Mouse (Mus musculus): ENCODE measurements around the gene Dhx8. TPM values are rescaled to one million over a fixed set of nuclear protein-coding genes. Genes with fewer than 3 reads are reported as not detected.

The Dhx8 gene
- polyA plus RNA-seq, 1 experiment: 3.8 TPM

DNA sequence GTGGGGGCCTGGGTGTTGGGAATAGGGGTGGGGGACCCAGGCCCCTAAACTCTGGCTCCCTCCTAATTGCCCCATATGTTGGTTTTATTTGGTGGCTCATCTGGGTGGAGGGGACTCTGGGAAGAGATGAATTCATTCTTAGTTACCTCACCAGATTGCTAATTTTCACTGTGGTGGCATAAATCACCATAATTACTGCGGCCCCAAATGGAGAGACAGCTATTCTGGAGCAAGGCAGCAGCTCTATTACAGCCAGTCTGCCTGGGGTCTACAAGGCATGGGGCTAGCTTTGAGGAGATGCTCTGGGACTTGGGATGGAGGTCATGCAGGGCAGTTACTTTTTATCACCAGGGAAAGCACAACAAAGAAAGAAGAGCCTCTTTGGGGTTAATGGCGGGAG is 6.0 kb upstream of the Dhx8 start:
- no peaks in the 10 kb centered on the region for H3K36me3 ChIP-seq (replicated peaks; ENCODE audit: low read length)
- H3K4me1 ChIP-seq: peaks cover 3% of the 10 kb centered on the region; the same call in 1 of the 2 replicates
- no peak overlapping the region for H3K4me3 ChIP-seq (replicated peaks)
- TF ChIP-seq FLI1 (IDR thresholded peaks at IDR 0.05; ENCODE audit: low read length) (no peak), GATA1 (IDR thresholded peaks at IDR 0.05; ENCODE audit: borderline replicate concordance, low read length) (no peak)
- no peaks in the 10 kb centered on the region for H3K9me3 ChIP-seq
- H3K27me3 ChIP-seq (replicated peaks): peaks cover 1% of the 10 kb centered on the region

DNA sequence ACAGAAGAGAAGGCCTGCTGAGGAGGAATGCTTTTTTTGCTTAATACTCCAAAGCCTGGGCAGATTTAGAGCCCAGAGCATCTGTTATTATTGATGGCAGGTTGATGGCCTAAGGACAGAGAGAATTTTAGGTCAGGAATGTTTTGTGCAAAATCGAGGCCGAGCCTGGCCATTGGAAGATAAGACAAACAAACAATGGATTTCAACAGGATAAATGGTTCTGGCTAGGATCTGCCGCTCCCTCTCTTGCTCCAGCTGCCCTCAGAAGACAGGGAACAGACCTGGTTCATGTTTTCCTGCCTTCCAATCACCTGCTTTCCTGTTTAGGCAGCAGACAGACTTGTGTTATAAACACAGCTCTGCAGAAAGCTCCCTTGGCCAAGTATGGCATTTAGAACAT is 3.4 kb upstream of the Dhx8 start:
- Histone ChIP-seq H3K36me3 (replicated peaks; ENCODE audit: low read length) (no peaks in the 10 kb centered on the region), H3K27me3 (replicated peaks) (no peaks in the 10 kb centered on the region), H3K4me1 (peaks cover 18% of the 10 kb centered on the region), H3K4me3 (replicated peaks) (no peak overlapping the region), H3K9me3 (no peaks in the 10 kb centered on the region)
- TF ChIP-seq FLI1 (IDR thresholded peaks at IDR 0.05; ENCODE audit: low read length) (no peak), GATA1 (IDR thresholded peaks at IDR 0.05; ENCODE audit: borderline replicate concordance, low read length) (no peak)

DNA sequence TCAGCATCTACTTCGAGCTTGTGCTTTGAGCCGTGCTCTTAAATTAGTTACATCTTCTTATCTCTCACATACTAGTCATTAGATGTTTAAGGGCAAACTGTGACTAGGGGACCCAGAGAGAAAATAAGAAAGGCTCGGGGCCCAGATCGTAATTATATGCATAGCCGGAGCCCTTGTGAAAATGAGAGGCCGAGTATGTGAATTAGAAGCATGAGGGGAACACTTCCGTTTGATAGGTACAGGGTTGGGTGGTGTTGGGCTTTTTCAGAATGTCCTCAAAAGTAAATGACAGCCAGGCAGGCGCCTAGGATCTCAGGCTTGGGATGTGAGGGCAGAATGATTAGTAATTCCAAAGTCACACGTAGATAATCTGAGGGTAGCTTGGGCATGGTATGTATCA is 877 bp downstream of the Dhx8 start:
- no peak for TF ChIP-seq GATA1 (IDR thresholded peaks at IDR 0.05; ENCODE audit: borderline replicate concordance, low read length)
- no peaks in the 10 kb centered on the region for H3K9me3 ChIP-seq

GRCm38 (mm10) chr11:101756616-101757015 is 23.9 kb downstream of the Dhx8 start:
- Histone ChIP-seq H3K27me3 (replicated peaks) (no peaks in the 10 kb centered on the region), H3K36me3 (replicated peaks; ENCODE audit: low read length) (peaks cover 97% of the 10 kb centered on the region), H3K4me3 (replicated peaks) (no peak overlapping the region), H3K4me1 (no peaks in the 10 kb centered on the region), H3K9me3 (no peaks in the 10 kb centered on the region)
- TF ChIP-seq FLI1 (IDR thresholded peaks at IDR 0.05; ENCODE audit: low read length) (no peak), GATA1 (IDR thresholded peaks at IDR 0.05; ENCODE audit: borderline replicate concordance, low read length) (no peak)

More for the DNA sequence above, 877 bp downstream of the Dhx8 start:
- peaks cover 27% of the 10 kb centered on the region for H3K4me1 ChIP-seq
- peaks cover 40% of the 10 kb centered on the region for H3K36me3 ChIP-seq (replicated peaks; ENCODE audit: low read length)
- peak overlapping the region; percentile 97 for H3K4me3 ChIP-seq (replicated peaks)
- H3K27me3 ChIP-seq (replicated peaks): no peaks in the 10 kb centered on the region

DNA sequence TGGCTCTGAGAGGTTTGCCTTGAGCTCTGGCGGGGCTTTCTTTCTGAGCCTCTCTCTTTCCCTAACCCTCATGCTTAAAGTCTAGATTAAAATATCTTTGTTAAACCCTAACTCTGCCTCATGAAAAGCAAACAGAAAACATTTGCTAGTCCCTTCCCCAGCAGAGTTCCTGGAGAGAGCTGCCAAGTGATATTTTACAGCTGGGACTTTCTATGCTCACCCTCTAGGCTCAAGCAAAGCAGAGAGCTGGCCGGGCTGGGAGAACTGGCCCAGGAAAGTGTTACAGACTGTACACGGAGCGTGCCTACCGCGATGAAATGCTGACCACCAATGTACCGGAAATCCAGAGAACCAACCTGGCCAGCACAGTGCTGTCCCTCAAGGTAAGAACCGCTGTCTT is 24.6 kb downstream of the Dhx8 start:
- Histone ChIP-seq H3K36me3 (replicated peaks; ENCODE audit: low read length) (peaks cover 97% of the 10 kb centered on the region), H3K4me3 (replicated peaks) (no peak overlapping the region), H3K9me3 (no peaks in the 10 kb centered on the region), H3K27me3 (replicated peaks) (no peaks in the 10 kb centered on the region), H3K4me1 (no peaks in the 10 kb centered on the region)
- TF ChIP-seq FLI1 (IDR thresholded peaks at IDR 0.05; ENCODE audit: low read length) (no peak), GATA1 (IDR thresholded peaks at IDR 0.05; ENCODE audit: borderline replicate concordance, low read length) (no peak)

GRCm38 (mm10) chr11:101758431-101758830 is 25.7 kb downstream of the Dhx8 start:
- Histone ChIP-seq H3K9me3 (no peaks in the 10 kb centered on the region), H3K27me3 (replicated peaks) (no peaks in the 10 kb centered on the region), H3K4me3 (replicated peaks) (no peak overlapping the region), H3K4me1 (no peaks in the 10 kb centered on the region), H3K36me3 (replicated peaks; ENCODE audit: low read length) (peaks cover 96% of the 10 kb centered on the region)
- TF ChIP-seq GATA1 (IDR thresholded peaks at IDR 0.05; ENCODE audit: borderline replicate concordance, low read length) (no peak), FLI1 (IDR thresholded peaks at IDR 0.05; ENCODE audit: low read length) (no peak)

- Histone ChIP-seq H3K4me1 (no peaks in the 10 kb centered on the region), H3K36me3 (replicated peaks; ENCODE audit: low read length) (peaks cover 96% of the 10 kb centered on the region)
- no peak for TF ChIP-seq FLI1 (IDR thresholded peaks at IDR 0.05; ENCODE audit: low read length)
- no peak for TF ChIP-seq GATA1 (IDR thresholded peaks at IDR 0.05; ENCODE audit: borderline replicate concordance, low read length)
Observed at GRCm38 (mm10) chr11:101759530-101759929, 26.8 kb downstream of the Dhx8 start.

GRCm38 (mm10) chr11:101763723-101764122 is 31.0 kb downstream of the Dhx8 start:
- Histone ChIP-seq H3K9me3 (no peaks in the 10 kb centered on the region), H3K4me1 (peaks cover 18% of the 10 kb centered on the region), H3K27me3 (replicated peaks) (no peaks in the 10 kb centered on the region), H3K4me3 (replicated peaks) (peak overlapping the region; percentile 15), H3K36me3 (replicated peaks; ENCODE audit: low read length) (peaks cover 96% of the 10 kb centered on the region)
- TF ChIP-seq FLI1 (IDR thresholded peaks at IDR 0.05; ENCODE audit: low read length) (no peak), GATA1 (IDR thresholded peaks at IDR 0.05; ENCODE audit: borderline replicate concordance, low read length) (no peak)

More at GRCm38 (mm10) chr11:101759530-101759929, 26.8 kb downstream of the Dhx8 start:
- Histone ChIP-seq H3K9me3 (no peaks in the 10 kb centered on the region), H3K4me3 (replicated peaks) (no peak overlapping the region), H3K27me3 (replicated peaks) (no peaks in the 10 kb centered on the region)

DNA sequence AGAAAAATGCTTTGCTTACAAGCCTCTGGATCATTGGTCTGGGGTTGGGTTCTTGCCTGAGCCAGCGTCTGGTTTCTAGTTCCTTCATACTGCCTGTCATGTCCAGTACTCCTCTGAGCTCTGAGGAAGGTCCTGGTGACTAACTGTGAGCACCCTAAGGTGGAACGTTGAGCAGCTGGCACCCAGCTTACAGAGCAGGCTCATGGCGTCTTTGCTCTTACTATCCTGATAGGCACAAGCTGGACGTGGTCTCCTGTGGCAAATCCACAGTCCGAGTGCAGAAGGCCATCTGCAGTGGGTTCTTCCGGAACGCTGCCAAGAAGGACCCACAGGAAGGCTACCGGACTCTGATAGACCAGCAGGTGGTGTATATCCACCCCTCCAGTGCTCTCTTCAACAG is 31.8 kb downstream of the Dhx8 start:
- Histone ChIP-seq H3K9me3 (no peaks in the 10 kb centered on the region), H3K4me3 (replicated peaks) (no peak overlapping the region), H3K36me3 (replicated peaks; ENCODE audit: low read length) (peaks cover 96% of the 10 kb centered on the region), H3K4me1 (peaks cover 23% of the 10 kb centered on the region), H3K27me3 (replicated peaks) (no peaks in the 10 kb centered on the region)
- TF ChIP-seq GATA1 (IDR thresholded peaks at IDR 0.05; ENCODE audit: borderline replicate concordance, low read length): no peak
- no peak for TF ChIP-seq FLI1 (IDR thresholded peaks at IDR 0.05; ENCODE audit: low read length)

GRCm38 (mm10) chr11:101767326-101767725 is 34.6 kb downstream of the Dhx8 start:
- Histone ChIP-seq H3K9me3 (no peaks in the 10 kb centered on the region), H3K27me3 (replicated peaks) (peaks cover 6% of the 10 kb centered on the region), H3K4me1 (peaks cover 27% of the 10 kb centered on the region), H3K36me3 (replicated peaks; ENCODE audit: low read length) (peaks cover 80% of the 10 kb centered on the region), H3K4me3 (replicated peaks) (no peak overlapping the region)
- TF ChIP-seq FLI1 (IDR thresholded peaks at IDR 0.05; ENCODE audit: low read length): no peak
- no peak for TF ChIP-seq GATA1 (IDR thresholded peaks at IDR 0.05; ENCODE audit: borderline replicate concordance, low read length)

DNA sequence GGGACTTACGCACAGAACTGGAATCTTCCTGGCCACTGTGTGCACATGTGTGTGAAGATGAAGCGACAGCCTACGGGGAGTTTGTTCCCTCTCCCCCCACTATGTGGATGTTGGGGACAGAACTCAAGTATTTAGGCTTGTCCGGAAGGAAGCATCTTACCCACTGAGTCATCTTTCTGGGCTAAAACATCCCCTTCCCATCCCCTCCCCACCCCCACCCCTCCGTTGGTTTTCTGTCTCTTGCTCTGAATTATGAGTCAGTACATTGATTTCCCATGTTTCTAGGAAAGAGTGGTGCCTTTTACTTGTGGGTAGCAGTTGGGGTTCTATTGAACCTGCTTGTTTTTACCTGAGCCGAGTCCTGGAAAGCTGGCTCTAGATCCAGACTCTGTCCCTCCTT is 36.0 kb downstream of the Dhx8 start:
- Histone ChIP-seq H3K9me3 (no peaks in the 10 kb centered on the region), H3K4me3 (replicated peaks) (no peak overlapping the region), H3K36me3 (replicated peaks; ENCODE audit: low read length) (peaks cover 67% of the 10 kb centered on the region), H3K4me1 (peaks cover 31% of the 10 kb centered on the region), H3K27me3 (replicated peaks) (peaks cover 11% of the 10 kb centered on the region)
- TF ChIP-seq FLI1 (IDR thresholded peaks at IDR 0.05; ENCODE audit: low read length) (no peak), GATA1 (IDR thresholded peaks at IDR 0.05; ENCODE audit: borderline replicate concordance, low read length) (no peak)

Data from megakaryocyte, embryonic 14.5 days (primary cell).